Mouse (Mus musculus) T-helper 2 cell (primary cell): Measurements from ENCODE around the gene Gm20388.

Experiments
- in situ Hi-C: fragments of 300-600 bp; cut with MboI, MseI; formaldehyde crosslinking; loops from one replicate; pipeline ENCODE4 v1.15.1; 2025; ENCODE audit warnings: high pct_unique_total_duplicates

The Gm20388 gene

DNA sequence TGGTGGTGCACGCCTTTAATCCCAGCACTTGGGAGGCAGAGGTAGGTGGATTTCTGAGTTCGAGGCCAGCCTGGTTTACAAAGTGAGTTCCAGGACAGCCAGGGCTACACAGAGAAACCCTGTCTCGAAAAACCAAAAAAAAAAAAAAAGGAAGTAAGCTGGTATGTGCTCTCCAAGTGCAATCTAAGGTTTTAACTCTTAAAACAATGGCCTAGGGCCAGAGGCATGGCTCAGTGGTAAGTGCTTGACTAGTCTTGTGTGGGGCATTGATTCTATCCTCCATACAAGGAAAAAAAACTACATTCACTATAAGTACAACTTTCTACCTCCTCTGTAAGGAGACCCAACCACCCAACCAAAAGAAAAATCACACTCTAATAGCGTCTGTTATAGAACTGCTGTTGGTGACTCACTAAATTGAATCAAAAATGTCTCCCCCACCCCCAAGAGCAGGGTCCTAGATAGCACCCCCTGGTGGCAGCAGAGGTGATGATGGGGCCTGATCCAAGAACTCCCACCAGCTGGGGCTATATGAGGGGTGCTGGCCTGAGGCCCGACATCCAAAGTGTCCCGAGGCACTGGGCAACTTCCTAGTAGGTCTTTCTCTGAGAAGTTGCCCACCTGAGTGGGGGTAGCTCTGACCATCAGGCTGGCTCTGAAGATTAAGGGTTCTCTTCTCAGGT is 2548.7 kb downstream of the Gm20388 start:
- in situ Hi-C loops, result no loop called here

DNA sequence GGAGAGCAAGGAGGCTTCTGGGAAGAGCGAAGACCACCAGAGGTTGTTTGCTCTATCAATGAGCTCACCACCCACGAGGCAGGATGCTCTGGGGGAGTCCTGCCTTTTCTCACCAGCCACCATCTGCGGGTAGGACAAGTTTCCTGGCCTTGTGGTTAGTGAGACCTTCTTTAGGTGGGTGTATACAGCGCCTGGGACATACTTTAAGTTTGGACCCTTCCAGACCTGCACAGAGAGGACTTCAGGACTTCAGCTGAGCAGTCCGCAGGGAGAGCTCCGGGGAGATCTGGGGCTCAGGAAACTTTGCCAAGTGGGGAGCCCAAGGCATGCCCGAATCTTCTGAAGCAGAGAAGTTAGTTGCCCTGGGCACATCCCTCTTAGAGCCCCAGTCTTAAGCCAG is 2549.3 kb downstream of the Gm20388 start:
- in situ Hi-C loops, result no loop called here

DNA sequence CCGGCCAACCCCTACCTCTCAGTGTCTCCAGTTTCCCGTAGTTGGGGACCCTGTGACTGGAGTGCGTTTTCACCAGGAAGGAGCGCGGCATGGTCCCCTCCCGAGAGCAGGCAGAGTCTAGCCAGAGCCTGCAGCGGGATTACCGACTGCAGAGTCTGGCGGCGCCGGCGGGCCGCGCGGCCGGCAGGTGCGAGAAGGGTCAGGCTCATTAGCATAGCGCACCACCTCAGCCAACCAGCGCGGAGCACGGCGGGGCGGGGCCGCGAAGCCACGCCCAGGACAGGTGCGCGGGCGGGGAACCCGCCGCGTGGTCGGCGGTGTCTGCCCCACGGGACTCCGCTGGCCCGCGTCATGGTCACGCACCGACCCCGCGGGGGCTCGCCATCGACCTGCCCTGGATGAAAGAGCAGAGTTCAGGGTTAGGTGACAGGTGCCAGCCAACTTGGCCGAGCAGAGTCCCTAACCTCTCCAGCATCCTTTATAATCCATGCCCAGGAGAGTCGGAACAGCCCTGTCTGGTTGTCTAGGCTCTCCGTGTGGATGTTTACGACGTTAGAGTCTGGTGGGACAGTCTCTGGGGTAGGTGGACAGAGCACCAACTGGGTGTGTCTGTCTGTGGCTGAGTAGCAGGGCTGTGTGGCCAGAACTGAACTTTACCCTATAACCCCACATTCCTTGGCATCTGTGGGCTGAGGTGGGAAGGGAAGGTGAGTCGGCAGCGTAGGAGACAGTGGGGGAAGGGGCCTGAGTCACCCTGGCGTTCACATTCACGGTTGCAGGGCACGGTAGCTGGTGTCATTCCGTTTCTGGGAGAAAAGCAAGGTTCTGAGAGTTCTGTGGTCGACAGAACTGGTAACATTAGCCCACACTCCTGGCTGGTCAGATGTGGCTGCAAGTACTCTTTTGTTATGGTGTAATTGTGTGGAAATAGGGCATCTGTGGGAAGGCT is 2550.2 kb downstream of the Gm20388 start, which contains the start of gene Snai3:
Gene Snai3, minus strand, starts transcription at position 210 of the 949 bp plus-strand sequence.
- in situ Hi-C loops, result no loop called here

DNA sequence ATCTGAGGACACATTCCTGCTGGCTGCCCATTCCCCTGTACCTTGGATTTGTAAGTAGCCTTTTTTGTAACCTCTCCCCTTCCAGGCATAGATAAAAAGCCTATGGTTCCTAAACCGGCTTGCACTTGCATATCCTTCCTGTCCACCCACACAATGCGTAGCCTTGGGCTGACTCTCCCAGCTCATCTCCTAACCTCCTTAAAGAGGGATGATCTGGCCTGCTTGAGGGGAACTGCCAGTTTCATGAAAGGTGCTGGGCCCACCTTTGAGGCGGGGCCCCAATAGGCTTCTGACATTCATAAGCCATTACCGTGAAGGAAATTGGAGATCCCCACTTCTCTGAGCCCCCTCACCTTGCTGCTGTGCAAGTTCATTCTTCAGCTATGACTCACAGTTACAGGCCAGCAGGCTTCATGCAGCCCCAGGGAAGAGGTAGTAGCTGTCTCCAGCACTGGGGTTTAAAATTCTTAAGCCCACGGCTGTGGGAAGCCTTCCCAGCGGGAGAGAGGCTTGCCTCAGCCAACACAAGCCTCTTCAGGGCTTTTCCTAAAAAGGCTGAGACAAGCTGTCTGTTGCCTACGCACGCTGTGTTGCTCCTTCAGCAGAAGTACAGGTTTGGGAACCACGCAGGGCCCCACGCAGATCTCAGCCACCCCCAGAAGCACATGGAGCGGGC is 2551.0 kb downstream of the Gm20388 start:
- in situ Hi-C loops, result no loop called here

DNA sequence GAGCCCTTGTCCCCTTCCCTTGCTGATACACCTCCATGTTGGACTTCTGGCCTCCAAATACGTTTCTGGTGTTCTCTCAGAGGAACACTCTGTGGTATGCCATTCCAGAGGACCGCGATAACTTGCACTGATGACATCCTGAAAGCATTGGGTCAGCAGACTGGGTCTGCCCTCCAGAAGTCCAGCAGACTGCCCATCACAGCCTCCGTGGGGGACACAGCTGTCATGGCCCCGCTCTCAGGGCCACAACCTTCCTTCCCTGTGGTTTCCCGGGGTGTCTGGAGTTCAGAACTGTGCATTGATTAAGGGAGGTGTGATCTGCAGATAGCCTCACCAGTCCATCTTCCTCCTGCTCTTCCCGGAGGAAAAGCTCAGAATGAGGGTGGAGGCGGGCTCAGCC is 2551.9 kb downstream of the Gm20388 start:
- in situ Hi-C loops, result no loop called here

DNA sequence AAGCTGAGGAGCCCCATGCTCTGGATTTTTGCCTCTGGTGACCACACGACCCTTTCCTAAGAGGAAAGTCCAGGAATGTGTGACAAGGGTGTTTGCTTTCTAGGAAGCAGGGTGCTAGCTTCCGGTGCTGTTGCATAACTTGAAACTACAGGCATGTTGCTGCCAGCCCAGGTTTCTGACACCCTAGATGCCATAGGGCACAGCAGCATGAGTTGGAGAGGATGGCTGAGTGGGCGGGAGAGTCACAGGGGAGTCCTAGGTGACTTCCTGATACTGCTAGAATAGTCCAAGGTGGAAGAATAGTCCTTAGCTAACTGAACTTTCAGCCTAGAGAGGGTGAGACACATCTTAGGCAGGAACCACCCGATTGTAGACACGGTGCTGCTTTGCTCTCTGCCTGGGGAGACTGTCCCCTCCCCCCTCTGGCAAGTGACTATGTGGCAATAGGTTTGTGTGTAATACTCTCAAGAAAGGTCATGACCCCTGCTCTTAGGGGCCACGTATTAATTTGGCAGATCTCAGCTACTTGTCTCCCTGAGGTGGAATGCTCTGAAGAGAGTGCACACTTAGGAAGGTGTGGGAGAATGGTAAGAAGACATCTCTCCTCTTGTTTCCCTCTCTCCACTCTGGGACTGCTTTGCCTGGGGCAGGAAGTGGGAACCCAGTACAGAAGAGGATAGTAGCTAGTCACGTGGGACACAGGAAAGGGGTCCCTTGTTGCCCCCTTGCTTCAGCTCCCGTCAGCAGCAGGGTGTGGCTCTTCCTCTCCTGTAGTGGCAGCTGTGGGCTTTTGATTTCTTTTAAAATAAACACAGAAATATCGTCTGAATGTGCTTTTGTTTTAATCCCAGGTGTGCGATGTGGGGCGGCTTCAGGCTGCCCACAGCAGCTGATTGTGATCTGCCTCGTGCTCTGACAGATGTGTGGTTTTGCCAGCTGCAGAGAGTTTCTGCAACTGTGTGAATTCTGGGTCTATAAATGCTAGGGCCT is 2553.3 kb downstream of the Gm20388 start:
- in situ Hi-C loops, result no loop called here

DNA sequence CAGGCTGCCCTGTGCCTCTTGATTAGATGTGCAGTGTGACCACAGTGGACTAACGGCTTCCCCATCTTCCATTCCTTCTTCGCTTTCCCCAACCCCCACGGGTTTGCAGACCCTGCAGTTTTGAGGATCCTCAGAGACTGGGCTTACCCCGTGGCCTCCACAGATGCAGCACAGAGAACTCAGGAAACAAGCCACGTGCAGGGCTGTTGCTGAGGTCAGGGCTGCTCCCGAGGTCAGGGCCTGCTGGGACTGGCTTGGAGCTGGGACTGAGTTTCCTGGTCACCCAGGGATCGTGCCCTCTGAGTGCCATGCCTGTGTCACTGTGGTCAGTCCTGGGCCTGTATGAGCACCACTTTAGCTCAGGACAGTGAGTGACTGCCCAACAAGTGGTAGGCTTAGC is 2554.3 kb downstream of the Gm20388 start:
- in situ Hi-C loops, result no loop called here

DNA sequence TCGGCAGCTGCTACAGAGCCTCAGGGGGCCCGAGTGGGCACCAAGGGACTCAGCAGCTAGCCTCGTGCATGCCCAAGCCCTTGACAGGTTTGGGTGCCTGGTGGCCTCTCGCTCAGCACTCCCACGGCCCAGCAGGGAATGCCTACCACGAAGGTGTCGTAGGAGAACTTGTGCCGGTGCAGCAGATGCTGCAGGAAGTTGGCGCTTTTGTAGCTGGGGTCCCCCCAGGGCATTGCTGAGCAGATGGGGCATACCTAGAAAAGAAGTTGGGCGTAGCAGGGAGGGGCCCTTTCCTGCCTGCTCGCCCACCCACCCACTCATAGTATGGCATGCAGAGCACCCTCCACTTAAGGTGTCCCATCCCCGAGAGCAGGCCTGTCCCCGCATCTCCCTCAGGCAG is 2557.2 kb downstream of the Gm20388 start:
- in situ Hi-C loops, result no loop called here

DNA sequence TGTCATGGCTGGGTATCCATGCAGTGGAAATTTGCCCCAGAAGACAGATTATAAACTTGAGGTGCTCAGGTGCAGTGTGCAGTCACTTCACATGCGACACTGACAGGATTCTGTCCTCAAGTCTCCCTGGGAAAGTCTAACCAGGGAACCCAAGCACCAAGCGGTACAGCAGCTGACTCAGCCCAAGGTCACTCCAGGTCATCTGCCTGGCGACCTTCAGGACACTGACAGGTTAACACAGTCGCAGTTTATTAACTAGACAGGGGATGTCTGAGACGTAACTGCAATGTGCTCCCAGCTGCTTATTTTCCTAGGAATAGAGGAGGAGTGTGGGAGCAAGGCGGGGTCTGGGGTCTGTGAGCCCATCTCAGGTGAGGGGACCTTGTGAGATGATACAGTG is 2558.8 kb downstream of the Gm20388 start:
- in situ Hi-C loops, result no loop called here

DNA sequence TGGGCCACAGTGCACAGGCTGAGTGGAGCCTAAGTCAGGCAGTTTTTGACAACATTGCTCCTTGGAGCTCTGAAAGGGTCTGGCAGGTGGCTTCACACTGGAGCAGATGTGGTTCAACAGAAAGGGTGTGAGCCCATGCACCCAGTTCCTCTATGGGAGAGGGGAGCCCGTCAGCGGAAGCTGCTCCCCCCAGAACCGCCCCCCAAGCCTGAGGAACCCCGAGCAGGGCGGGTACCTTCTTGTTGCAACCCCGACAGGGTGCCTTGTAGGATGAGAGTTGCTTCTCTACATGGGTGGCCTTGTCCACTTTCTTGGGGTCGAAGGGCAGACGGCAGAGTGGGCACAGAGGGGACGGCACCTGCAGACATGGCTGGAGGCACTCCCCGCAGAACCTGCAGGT is 2559.3 kb downstream of the Gm20388 start:
- in situ Hi-C loops, result loop anchor here (5.0 kb wide), 1 partner anchor 33 kb away; no protein-coding TSS in a partner anchor

DNA sequence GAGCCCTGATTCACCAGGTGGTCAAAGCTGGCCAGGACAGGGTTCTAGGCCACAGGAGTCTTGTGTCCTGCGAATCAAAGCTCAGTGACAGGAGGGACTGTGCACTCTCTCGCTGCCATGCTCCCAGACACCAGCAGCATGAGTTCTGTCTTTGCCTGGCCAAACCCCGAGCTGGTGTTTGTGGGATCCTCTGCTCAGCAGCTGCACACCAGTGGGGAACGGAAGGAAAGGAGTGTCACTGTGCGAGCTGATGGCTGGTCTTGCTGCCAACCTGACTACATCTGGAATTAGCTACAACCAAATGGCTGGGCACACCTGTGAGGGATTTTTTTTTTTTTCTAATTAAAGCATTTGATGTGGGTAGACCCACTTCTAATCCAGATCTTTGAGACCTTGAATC is 2560.1 kb downstream of the Gm20388 start:
- in situ Hi-C loops, result loop anchor here (5.0 kb wide), 1 partner anchor 33 kb away; no protein-coding TSS in a partner anchor

DNA sequence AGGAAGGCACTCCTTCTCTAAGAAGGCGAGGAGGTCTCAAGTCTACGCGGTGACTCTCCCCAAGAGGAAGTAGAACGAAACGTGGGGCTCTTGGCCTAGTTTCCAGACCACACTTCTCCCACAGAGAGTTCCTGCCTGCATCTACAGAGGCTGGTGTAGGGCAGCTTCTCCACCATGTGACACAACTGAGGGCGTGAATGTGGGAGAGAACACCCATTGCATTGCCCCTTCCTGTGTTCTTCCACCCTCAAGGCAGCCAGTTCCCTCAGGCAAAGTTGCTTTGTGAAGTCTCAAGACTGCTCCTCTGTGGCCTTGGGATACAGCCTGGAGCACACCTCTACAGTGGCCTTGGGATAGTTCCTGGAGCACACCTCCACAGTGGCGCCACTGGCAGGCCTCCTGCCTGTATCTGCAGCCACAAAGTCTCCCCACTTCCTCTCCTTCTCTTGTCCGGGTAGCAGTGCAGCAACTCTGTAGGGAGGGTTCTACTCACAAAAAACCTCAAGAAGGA is 2563.3 kb downstream of the Gm20388 start:
- in situ Hi-C loops, result loop anchor here (5.0 kb wide), 1 partner anchor 37 kb away; no protein-coding TSS in a partner anchor

DNA sequence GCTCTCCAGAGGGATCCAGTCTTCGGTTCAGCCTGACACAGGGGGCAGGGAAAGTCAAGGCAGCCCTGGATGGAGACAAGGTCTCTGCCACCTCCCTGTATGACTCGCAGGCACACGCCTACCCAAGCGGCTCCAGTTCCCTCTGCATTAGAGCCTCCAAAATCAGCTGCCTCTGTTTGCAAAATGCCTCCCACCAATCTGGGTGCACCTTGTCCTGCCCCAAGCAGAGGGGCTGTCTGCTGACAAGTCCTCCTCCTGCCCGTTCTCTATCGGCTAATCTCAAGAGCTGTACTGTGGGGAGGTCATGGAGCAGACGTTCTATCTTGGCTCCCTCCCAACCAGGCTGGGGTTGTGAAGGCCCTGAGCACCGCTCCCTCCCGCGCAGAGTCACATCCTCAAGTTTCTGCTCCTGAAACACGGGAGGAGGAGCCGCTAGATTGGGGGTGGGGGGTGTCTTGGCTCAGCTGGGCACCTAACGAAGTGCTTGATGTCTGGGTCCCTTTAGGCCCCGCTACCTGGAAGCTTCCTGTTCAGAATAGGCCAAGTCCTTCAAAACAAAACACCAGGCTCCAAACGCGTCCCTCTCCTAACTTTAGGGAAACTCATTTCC is 2564.4 kb downstream of the Gm20388 start:
- in situ Hi-C loops, result loop anchor here (5.0 kb wide), 1 partner anchor 38 kb away; no protein-coding TSS in a partner anchor

DNA sequence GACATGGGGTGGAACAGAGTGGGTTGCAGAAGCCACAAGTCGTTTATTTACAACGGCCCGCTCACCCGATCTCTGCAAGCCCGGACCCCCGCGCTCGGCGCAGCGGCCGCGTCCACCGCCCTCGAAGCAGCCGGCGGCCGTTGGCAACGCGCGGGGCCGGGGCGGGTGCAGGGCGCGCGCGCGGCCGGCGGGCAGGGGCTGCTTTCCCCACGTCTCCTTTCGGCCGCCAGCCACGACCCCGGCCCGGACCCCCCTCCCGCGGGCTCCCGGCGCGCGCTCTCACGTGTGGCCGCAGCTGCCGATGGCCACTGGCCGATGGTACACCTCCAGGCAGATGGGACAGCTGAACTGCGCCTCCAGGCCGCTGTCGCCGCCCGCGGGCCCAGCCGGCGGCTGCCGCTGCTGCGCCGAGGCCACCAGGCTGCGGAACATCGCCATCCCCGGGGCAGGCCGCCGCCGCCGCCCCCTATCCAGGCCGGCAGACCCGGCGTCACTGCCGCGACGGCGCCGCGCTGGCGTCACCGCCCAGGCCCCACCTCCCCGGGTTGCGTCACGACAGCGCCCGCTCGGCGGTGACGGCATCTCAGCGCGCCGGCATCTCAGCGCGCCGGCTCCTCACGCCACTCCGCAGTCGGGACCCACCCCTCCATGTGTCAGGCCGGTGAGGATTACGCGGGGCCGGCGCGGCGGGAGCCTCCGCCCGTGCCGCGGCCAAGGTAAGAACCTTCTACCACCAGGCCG is 2565.1 kb downstream of the Gm20388 start, which contains the start of the genes Rnf166 and Ctu2:
Gene Rnf166, minus strand, starts transcription at position 485 of the 741 bp plus-strand sequence.
Gene Ctu2, plus strand, starts transcription at position 564 of the 741 bp plus-strand sequence.
- in situ Hi-C loops, result no loop called here

DNA sequence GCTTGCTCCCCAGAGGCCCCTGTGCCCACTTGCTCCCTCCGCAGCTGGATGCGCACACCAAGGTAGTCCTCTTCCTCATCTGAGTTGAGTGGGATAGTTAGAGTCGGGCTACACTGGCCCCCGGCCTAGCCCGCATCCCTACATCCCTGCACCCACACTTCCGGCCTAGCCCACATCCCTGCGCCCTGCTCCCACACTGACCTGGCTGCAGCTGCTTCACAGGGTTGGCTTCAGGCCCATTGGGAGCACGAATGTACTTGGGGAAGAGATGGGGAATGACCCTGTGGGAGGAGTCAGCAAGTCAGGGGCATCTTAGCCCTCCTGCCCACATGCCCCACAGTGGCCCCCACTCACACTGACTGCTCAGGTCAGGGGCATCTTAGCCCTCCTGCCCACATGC is 2571.8 kb downstream of the Gm20388 start:
- in situ Hi-C loops, result no loop called here

DNA sequence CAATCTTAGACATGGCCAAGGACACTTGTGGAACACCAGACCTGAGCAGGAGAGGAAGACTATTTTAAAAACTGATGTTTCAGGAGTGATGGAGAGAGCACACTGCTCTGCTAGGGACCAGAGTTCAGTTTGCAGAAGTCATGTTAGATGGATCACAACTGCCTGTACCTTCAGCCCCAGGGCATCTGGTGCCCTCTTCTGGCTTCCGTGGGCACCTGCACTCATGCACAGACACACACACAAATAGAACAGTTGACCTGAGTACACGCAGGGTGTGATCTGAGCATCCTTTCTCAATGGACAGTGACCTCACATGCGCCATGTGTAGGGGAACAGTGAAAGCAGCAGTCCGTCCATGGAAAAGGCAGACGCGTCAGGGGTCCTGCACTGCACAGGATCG is 2573.2 kb downstream of the Gm20388 start:
- in situ Hi-C loops, result no loop called here

DNA sequence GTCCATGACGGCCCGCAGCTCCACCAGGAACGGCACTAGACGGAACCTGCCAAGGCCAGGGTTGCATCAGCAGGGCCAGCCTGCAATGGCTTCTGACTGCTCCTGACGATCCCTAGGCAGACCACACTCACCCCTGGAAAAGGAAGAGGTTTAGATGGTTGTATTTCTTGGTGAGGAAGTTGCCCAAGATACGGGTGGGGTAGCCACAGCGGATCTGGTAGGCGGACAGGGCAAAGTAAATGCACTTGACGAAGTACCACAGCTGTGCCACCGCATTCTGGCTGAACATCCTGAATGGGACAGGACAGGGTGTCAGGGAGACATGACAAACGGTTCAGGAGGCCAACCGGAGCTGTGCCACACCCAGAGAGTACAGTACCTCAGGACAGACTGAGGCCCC is 2574.2 kb downstream of the Gm20388 start:
- in situ Hi-C loops, result no loop called here

DNA sequence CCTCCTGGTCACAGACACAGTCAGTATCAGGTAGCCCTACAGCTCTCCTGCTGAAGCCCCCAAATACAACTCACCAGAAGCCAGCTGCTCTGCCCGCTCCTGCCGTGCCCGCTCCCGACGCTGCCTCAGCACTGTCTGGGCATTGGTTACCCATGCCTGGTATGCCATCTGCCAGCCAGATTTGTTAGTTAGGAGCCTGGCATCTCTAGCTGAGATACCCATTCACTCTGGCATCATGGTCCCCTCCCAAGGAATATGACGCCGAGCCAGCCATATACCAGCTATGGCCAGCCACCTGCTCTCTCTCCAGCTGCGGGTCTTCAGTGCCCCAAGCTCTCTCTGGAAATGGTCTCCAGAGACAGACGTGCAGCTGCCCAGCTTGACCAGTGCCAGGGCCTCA is 2577.7 kb downstream of the Gm20388 start:
- in situ Hi-C loops, result no loop called here
